Mouse (Mus musculus) testis, postnatal 10 days (tissue): ENCODE results near the gene Rpl23a.
"Not testable (repeated sequence)": the region's sequence is repeated elsewhere in the genome, so short reads cannot be mapped to it uniquely, and the experiment has no call there.

Source experiments
- DNase-seq: peaks from one replicate; pipeline ENCODE4 v3.0.0; 2021; ENCODE audit warnings: low spot score

Rpl23a gene

DNA sequence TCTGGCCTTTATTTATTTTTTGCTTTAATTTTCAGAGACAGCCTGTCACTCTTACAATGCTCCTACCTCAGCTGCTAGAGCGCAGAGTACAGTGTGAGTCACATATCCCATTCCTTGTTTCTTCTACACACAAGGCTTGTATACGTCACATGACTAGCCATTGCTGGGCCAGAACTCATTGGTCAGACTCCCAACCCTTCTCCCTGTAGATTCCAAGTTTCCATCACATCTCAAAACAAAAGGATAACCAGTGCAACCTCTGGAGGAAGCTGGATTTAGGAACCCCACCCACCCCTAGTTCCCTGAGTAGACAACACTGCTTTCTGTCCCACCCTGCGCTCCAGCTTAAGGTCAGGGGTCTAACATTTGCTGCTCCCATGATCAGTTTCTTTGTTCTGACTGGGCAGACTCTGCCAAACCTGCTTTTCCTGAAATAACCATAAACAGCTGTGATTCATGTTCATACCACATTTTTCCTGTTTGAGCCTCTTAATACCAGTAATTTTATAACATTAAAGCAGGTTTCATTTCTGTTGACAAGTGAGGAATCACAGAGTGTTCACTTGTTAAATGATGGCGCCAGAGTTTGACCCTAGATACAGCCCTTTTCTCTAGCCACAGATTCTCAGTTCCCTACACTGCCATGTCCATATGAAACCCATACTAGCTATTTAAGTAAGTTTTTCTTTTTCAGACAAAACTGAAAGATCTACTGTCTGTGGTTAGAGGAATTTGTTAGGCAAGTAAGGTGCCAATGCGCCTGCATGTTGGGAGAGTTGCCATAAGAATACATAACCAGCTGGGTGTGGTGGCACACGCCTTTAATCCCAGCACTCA lies 36.5 kb downstream of the Rpl23a start:
- no peak for DNase-seq

GRCm38 (mm10) chr11:78146168-78146567 lies 37.2 kb downstream of the Rpl23a start:
- no peak for DNase-seq

DNA sequence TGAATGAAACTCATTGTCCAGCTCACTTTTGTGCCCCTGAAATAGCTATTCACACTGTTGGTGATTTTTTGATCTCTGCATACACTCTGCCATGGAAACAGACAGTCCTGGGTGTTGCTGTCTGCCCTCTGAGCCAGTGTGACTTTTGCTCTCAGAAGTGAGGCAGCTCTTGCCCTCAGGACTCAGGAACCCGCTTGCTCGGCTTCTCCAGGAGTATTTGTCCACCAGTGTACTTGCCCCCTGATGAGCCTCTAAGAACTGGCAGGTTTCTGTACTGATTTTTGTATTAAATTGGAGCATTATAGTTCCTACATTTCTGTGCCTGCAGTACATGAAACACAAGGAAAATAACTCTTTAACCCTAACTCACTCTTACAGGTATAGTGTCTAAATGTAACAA lies 39.9 kb downstream of the Rpl23a start:
- no peak for DNase-seq

DNA sequence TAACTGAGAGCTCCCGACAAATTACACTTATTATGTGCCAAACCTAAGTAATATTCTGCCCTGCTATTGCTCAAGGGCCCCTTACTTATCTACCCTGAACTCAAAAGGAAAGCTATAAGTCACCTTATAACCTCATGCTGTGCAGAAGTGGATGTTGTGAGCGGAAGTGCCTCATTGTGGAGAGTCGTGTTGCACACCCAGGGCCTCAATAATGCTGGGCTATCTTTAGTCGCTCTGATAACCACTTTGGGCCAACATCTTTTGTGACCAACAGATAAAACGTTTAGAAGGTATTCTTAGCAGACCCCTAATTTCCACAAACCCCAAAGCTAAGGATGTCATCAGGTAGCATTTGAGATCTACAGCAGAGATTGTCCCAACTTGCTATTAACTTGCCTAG lies 42.7 kb downstream of the Rpl23a start:
- DNase-seq: no peak

DNA sequence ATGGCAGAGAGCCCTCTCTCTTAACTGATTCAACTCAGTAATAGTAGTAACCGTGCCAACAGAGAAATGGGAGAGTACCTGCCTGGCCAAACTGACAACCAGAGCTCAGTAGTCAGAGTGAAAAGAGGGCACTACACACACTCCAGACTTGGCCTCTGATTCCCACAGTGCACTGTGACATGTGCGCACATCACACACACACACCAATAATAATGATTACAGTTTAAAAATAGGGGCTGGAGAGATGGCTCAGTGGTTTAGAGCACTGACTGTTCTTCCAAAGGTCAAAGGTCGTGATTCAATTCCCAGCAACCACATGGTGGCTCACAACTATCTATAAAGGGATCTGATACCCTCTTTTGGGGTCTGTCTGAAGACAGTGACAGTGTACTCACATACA lies 45.4 kb downstream of the Rpl23a start:
- no peak for DNase-seq

- DNase-seq: no peak
These were observed 45.8 kb downstream of the Rpl23a start for GRCm38 (mm10) chr11:78137584-78137983.

DNA sequence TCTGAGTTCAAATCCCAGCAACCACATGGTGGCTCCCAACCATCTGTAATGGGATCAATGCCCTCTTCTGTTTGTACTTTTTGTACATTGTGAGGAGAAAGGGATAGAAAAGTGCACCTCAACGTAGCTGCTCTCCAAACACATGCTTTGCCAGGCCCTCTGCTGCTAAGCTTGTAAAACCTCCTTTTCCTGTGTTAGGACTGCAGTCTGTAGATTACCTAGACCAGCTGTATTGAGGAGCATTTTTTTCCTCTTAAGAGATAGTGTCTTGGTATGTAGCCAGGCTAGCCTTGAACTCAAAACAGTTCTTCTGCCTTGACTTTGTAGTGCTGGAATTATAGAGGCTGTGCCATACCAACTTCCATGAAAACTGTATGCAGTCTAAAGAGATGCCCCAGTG lies 47.3 kb downstream of the Rpl23a start:
- no peak for DNase-seq

DNA sequence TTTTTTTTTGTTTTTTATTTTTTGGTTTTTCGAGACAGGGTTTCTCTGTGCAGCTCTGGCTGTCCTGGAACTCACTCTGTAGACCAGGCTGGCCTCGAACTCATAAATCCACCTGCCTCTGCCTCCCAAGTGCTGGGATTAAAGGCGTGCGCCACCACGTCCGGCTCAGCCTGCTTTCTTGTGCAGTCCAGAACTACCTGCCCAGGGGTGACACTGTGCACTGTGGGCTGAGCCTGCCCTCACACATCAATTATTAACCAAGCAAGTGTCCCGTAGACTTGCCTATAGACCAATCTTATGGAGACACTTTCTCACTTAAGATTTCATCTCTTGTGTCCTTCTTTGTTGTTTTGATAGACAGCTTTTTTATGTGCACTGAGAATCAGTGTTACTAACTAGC lies 48.1 kb downstream of the Rpl23a start:
- not testable (repeated sequence) for DNase-seq

- no peak for DNase-seq
These were observed 49.0 kb downstream of the Rpl23a start for GRCm38 (mm10) chr11:78134344-78134743.

DNA sequence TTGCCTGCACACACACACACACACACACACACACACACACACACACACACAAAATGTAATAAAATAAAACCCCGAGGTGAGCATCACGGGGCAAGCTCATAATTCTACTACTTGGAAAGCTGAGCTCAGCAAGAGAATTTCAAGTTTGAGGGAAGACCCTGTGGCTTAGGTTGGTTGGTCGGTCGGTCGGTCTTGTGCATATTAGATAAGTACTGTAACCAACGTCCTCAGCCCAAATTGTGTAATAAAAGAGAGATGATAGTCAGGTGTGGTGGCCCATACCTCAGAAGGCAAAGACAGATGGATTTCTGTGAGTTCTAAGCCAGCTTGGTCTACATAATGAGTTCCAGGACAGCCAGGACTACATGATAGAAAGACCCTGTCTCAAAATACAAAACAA lies 49.5 kb downstream of the Rpl23a start:
- DNase-seq: no peak
